Mouse (Mus musculus): ENCODE data around the gene Arnt. TPM values are rescaled to one million over a fixed set of nuclear protein-coding genes. Genes with fewer than 3 reads are reported as not detected.

The Arnt gene
- polyA plus RNA-seq, 1 experiment from 2014 or later: 28.6 TPM

DNA sequence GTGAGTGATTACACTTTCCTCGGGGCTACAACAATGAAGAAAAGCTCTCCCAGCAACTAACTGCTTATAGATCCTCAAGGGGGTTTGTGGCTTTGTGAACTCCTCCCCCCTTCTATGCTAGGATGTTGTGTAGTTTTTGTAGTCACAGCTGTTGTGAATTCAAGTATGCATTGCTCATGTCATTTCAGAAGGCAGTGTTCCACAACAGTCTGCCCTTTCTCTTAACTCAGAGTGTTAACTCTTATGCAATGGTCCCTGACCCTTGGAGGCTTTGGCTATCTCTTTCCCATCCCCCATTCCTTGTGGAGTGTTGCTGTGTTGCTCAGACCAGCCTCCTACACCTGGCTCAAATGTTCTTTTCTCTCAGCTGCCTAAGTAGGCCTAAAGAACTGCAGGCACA, 25.2 kb downstream of the Arnt start:
- Histone ChIP-seq H3K4me3 (no peak overlapping the region), H3K36me3 (peaks cover 60% of the 10 kb centered on the region), H3K27ac (replicated peaks) (no peak overlapping the region), H3K4me1 (peaks cover 8% of the 10 kb centered on the region), H3K9ac (no peak overlapping the region), H3K9me3 (no peaks in the 10 kb centered on the region), H3K27me3 (replicated peaks) (no peaks in the 10 kb centered on the region), H3K4me2 (no peak overlapping the region)
- 83% methylated on average over 1 of the region's 1 CpGs for WGBS
- no peak for ATAC-seq (ENCODE audit: extremely low read depth, insufficient number of reproducible peaks, low FRiP score, low TSS enrichment)

DNA sequence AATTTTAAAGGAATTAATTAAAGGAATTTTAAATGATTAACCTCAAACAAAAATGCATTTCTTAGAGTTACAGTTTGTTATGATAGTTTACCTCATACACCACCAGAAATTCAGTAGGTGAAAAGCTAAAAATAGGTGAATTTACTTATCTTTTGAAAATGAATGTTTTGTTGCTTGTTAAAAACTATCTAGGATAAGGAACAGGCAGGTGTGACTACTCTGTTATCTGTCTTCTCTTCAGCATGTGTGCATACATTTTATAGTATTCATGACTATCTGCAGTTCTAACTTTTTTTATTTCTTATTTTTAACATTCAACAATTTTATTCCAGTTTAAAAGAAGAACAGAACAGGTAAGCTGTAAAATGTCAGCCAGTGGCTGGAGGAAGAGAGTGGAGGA, 29.7 kb downstream of the Arnt start:
- Histone ChIP-seq H3K27ac (replicated peaks) (no peak overlapping the region), H3K9me3 (no peaks in the 10 kb centered on the region), H3K36me3 (peaks cover 66% of the 10 kb centered on the region), H3K9ac (no peak overlapping the region), H3K4me1 (no peaks in the 10 kb centered on the region), H3K27me3 (replicated peaks) (no peaks in the 10 kb centered on the region), H3K4me2 (no peak overlapping the region), H3K4me3 (no peak overlapping the region)
- ATAC-seq (ENCODE audit: extremely low read depth, insufficient number of reproducible peaks, low FRiP score, low TSS enrichment): no peak

DNA sequence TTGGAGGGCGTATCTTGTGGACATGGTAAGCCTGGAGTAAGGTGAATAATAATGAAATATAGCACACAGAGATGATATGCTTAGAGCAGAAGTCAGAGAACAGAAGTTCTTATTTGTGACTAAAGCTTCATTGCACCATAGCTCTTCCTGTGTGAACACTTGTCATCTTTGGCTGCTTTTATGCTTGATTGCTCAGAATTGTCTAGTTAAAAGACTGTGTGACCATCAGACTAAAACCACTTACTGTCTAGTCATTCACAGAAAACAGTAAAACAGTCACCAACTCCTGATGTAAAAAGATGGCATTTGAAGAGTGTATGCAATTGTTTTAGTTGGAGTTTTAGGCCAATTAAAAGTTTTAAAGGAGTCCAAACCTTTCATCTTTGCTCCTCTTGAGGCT, 44.8 kb downstream of the Arnt start:
- Histone ChIP-seq H3K27ac (replicated peaks) (no peak overlapping the region), H3K36me3 (peaks cover 89% of the 10 kb centered on the region), H3K9ac (no peak overlapping the region), H3K4me3 (no peak overlapping the region), H3K4me2 (no peak overlapping the region), H3K27me3 (replicated peaks) (no peaks in the 10 kb centered on the region), H3K9me3 (no peaks in the 10 kb centered on the region), H3K4me1 (no peaks in the 10 kb centered on the region)
- WGBS: 93% methylated on average over 1 of the region's 1 CpGs
- no peak for ATAC-seq (ENCODE audit: extremely low read depth, insufficient number of reproducible peaks, low FRiP score, low TSS enrichment)

DNA sequence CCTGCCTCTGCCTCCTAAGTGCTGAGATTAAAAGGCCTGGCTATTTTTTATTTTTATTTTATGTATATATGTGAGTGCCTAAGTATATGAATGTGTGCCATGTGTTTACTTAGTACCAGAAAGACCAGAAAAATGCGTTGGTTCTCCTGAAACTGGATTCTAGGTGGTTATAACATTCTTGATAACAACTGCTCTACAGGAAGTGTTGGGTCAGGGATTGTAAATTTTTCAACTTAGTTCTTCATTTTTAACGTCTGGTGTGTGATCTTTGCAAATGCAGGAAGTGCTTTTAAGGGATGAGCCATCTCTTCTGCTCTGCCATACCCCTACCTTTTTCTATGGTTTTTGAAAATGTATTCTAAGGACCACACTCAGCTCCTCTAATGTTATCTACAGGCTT, 52.2 kb downstream of the Arnt start:
- no peaks in the 10 kb centered on the region for H3K27me3 ChIP-seq (replicated peaks)
- 76% methylated on average over 2 of the region's 2 CpGs for WGBS
- no peak for ATAC-seq (ENCODE audit: extremely low read depth, insufficient number of reproducible peaks, low FRiP score, low TSS enrichment)
- H3K4me2 ChIP-seq: no peak overlapping the region
- no peak overlapping the region for H3K9ac ChIP-seq
- H3K27ac ChIP-seq (replicated peaks): no peak overlapping the region
- H3K9me3 ChIP-seq: no peaks in the 10 kb centered on the region
- no peaks in the 10 kb centered on the region for H3K4me1 ChIP-seq
- H3K4me3 ChIP-seq: no peak overlapping the region
- peaks cover 88% of the 10 kb centered on the region for H3K36me3 ChIP-seq

DNA sequence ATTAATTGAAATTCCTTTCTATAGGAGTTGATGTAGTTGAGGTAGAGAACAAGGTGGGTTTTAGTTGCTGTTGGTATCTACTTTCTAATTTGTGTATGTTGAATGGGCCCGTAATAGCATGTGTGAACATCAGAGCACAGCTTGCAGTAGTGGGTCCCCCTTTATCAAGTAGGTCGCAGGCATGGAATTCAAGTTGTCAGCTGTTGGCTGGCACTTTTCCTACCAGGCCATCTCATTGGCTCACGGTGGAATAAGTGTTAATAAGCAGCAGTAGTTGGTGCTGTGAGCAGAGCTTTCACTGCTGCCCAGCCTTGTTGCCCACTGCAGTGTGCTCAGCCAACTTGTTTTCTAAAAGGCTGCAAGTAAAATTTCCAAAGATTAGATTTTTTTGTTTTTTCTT, 54.5 kb downstream of the Arnt start:
- WGBS: 64% methylated on average over 3 of the region's 3 CpGs
- no peak overlapping the region for H3K9ac ChIP-seq
- no peaks in the 10 kb centered on the region for H3K27me3 ChIP-seq (replicated peaks)
- no peaks in the 10 kb centered on the region for H3K4me1 ChIP-seq
- H3K9me3 ChIP-seq: no peaks in the 10 kb centered on the region
- no peak overlapping the region for H3K4me2 ChIP-seq
- ATAC-seq (ENCODE audit: extremely low read depth, insufficient number of reproducible peaks, low FRiP score, low TSS enrichment): no peak
- no peak overlapping the region for H3K4me3 ChIP-seq
- H3K27ac ChIP-seq (replicated peaks): no peak overlapping the region
- peaks cover 92% of the 10 kb centered on the region for H3K36me3 ChIP-seq

DNA sequence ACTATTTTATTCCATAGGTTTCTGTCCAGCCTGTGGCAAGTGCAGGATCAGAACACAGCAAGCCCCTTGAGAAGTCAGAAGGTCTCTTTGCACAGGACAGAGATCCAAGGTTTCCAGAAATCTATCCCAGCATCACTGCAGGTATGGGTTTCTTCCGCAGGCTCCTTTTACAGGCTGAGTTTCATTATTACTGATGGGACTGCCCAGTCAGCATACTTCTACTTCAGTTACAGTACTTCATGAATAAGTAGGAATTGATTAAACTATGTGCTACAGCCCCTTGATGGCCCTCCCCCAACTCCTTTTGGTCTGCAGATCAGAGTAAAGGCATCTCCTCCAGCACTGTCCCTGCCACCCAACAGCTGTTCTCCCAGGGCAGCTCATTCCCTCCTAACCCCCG, 56.0 kb downstream of the Arnt start:
- no peak overlapping the region for H3K4me3 ChIP-seq
- H3K4me2 ChIP-seq: no peak overlapping the region
- H3K27me3 ChIP-seq (replicated peaks): no peaks in the 10 kb centered on the region
- no peak for ATAC-seq (ENCODE audit: extremely low read depth, insufficient number of reproducible peaks, low FRiP score, low TSS enrichment)
- H3K27ac ChIP-seq (replicated peaks): no peak overlapping the region
- H3K4me1 ChIP-seq: no peaks in the 10 kb centered on the region
- H3K9me3 ChIP-seq: no peaks in the 10 kb centered on the region
- 88% methylated on average over 2 of the region's 2 CpGs for WGBS
- peaks cover 96% of the 10 kb centered on the region for H3K36me3 ChIP-seq
- H3K9ac ChIP-seq: no peak overlapping the region

DNA sequence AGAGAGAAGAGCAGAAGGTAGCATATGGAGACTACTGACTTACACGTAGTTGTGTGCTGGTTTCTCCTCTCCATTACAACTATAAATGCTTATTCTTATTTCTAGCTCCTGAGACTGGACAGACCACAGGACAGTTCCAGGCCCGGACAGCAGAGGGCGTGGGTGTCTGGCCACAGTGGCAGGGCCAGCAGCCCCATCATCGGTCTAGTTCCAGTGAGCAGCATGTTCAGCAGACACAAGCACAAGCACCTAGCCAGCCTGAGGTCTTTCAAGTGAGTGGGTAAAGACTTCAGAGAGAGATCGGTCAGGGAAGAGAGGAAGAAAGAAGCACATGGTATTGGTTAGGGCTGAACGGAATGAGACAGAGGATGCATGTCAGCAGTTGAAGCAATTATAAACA, 60.2 kb downstream of the Arnt start:
- no peaks in the 10 kb centered on the region for H3K9me3 ChIP-seq
- H3K4me2 ChIP-seq: no peak overlapping the region
- no peak for ATAC-seq (ENCODE audit: extremely low read depth, insufficient number of reproducible peaks, low FRiP score, low TSS enrichment)
- peaks cover 13% of the 10 kb centered on the region for H3K4me1 ChIP-seq
- no peaks in the 10 kb centered on the region for H3K27me3 ChIP-seq (replicated peaks)
- H3K4me3 ChIP-seq: no peak overlapping the region
- H3K9ac ChIP-seq: no peak overlapping the region
- 55% methylated on average over 6 of the region's 6 CpGs for WGBS
- H3K27ac ChIP-seq (replicated peaks): no peak overlapping the region
- H3K36me3 ChIP-seq: peaks cover 78% of the 10 kb centered on the region

DNA sequence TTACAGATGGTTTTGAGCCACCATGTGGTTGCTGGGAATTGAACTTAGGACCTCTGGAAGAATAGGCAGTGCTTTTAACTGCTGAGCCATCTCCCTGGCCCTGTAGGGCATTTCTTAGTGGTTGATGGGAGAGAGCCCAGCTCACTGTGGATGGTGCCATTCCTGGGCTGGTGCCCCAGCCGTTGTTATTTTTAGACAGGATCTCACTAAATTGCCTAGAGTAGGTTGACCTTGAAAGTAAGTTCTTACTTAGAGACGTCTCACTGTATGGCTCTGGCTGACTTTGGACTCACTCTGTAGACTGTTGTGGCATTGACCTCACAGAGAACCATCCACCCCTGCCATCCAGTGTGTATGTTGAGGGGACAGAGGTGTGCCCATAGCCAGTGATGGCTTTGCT, 64.0 kb downstream of the Arnt start:
- WGBS: 56% methylated on average over 2 of the region's 2 CpGs
- ATAC-seq (ENCODE audit: extremely low read depth, insufficient number of reproducible peaks, low FRiP score, low TSS enrichment): no peak

DNA sequence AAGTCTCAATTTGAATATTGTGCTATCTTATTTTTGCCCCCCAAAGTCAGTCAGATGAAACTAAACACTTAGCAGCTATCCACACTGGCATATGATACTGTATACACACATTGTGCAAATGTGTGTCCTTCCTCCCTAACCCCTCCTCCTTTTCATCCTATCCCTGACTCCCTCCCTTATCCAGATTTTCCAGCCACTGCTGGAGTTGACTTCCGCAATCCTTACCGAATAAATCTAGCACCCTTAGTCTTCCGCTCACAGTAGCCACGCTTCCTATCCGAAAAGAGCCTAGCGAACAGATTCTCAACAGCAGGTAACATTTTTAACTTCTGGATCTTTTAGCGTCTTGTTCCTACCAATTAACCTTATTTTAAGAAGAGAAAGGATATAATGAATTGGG, 64.8 kb downstream of the Arnt start, which contains the start of gene Ctsk:
TSS of gene Ctsk (plus strand) at position 233 of the 400 bp plus-strand sequence.
- no peak for ATAC-seq (ENCODE audit: extremely low read depth, insufficient number of reproducible peaks, low FRiP score, low TSS enrichment)
- Histone ChIP-seq H3K4me3 (peak within 1 kb of the TSS; percentile 40), H3K4me2 (peak within 1 kb of the TSS; percentile 61), H3K36me3 (peaks cover 42% of the 10 kb centered on the region), H3K27ac (replicated peaks) (peak within 1 kb of the TSS; percentile 67), H3K9me3 (no peaks in the 10 kb centered on the region), H3K4me1 (peaks cover 23% of the 10 kb centered on the region), H3K27me3 (replicated peaks) (no peaks in the 10 kb centered on the region), H3K9ac (peak within 1 kb of the TSS; percentile 63)
- 55% methylated on average over 7 of the region's 7 CpGs for WGBS

More for the DNA sequence above, 64.0 kb downstream of the Arnt start:
- no peaks in the 10 kb centered on the region for H3K27me3 ChIP-seq (replicated peaks)
- H3K27ac ChIP-seq (replicated peaks): peak overlapping the region; percentile 67
- H3K4me3 ChIP-seq: no peak overlapping the region
- H3K9ac ChIP-seq: no peak overlapping the region
- peaks cover 44% of the 10 kb centered on the region for H3K36me3 ChIP-seq
- H3K9me3 ChIP-seq: no peaks in the 10 kb centered on the region
- no peak overlapping the region for H3K4me2 ChIP-seq
- H3K4me1 ChIP-seq: peaks cover 23% of the 10 kb centered on the region

DNA sequence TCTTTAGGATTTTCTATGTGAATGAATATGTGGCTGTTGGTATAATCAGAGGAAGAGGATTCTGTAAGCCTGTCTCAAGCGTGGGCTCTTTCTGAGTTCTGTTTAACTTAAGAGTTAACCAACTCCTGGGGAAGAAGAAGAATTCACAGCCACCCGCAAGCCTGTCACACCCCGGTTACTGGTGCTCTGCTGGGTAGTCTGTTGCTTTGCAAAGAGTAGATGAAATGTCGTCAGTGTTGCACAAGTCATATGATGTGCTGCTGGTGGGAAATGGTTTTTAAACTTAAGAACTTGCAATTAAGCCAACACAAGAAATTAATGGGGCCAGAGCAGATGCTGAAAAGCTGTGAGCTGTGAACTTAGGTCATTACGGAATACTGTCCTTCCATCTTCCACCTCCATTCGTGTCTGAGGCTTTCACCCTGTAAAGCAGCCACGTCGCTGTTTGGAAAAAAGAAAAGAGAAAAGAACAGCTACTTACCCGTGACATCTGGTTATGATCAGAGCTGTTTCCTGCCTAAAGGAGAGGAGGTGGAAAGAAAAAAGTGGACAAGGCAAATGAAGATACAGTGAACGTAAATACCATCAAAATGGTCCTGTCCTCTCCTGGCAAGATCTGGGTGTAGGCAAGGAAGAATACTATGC, 65.4 kb downstream of the Arnt start:
- peaks cover 36% of the 10 kb centered on the region for H3K36me3 ChIP-seq
- H3K4me3 ChIP-seq: peak overlapping the region; percentile 40
- H3K27me3 ChIP-seq (replicated peaks): no peaks in the 10 kb centered on the region
- peaks cover 23% of the 10 kb centered on the region for H3K4me1 ChIP-seq
- no peaks in the 10 kb centered on the region for H3K9me3 ChIP-seq
- 44% methylated on average over 10 of the region's 10 CpGs for WGBS
- no peak for ATAC-seq (ENCODE audit: extremely low read depth, insufficient number of reproducible peaks, low FRiP score, low TSS enrichment)
- H3K27ac ChIP-seq (replicated peaks): peak overlapping the region; percentile 67
- H3K9ac ChIP-seq: peak overlapping the region; percentile 63
- H3K4me2 ChIP-seq: peak overlapping the region; percentile 61

DNA sequence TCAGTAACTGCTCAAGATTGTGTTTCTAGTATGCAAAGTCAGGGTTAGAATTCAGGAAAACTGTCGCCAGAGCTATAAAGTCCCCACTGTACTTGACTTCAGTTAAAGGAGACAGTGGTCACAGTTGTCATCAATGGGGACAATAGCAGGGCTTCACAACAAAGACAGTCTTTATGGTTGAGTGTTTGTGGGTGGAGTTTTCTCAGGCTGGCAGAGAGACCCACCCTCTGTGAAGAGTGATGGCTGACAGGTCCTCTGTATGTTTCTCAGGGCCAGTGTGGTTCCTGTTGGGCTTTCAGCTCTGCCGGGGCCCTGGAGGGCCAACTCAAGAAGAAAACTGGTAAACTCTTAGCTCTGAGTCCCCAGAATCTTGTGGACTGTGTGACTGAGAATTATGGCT, 68.1 kb downstream of the Arnt start:
- Histone ChIP-seq H3K36me3 (peaks cover 20% of the 10 kb centered on the region), H3K9ac (no peak overlapping the region), H3K9me3 (no peaks in the 10 kb centered on the region), H3K27me3 (replicated peaks) (no peaks in the 10 kb centered on the region), H3K4me3 (no peak overlapping the region), H3K27ac (replicated peaks) (no peak overlapping the region), H3K4me1 (peaks cover 23% of the 10 kb centered on the region), H3K4me2 (no peak overlapping the region)
- WGBS: 69% methylated on average over 2 of the region's 2 CpGs
- ATAC-seq (ENCODE audit: extremely low read depth, insufficient number of reproducible peaks, low FRiP score, low TSS enrichment): no peak

DNA sequence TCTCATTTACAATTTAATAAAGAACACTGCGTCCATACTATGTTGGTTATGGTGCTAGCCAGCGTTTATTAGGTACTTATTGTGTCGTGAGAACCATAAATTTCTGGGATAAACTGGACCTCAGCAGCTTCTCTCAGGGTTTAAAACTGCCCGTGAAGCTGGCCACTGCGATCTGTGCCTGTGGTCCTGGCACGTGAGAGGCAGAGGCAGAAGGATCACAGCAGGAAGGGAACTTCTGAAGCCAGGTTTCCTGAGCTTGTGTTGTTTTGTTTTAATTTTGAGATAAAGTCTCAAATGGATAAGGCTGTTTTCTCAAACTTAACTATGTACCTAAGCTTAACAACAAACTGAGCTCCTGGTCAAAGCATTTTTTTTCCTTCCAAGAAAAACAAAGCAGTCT, 75.2 kb downstream of the Arnt start:
- peaks cover 20% of the 10 kb centered on the region for H3K36me3 ChIP-seq
- H3K9ac ChIP-seq: no peak overlapping the region
- 56% methylated on average over 6 of the region's 6 CpGs for WGBS
- ATAC-seq (ENCODE audit: extremely low read depth, insufficient number of reproducible peaks, low FRiP score, low TSS enrichment): no peak
- no peak overlapping the region for H3K4me2 ChIP-seq
- H3K4me3 ChIP-seq: no peak overlapping the region
- no peaks in the 10 kb centered on the region for H3K9me3 ChIP-seq
- no peaks in the 10 kb centered on the region for H3K27me3 ChIP-seq (replicated peaks)
- no peaks in the 10 kb centered on the region for H3K4me1 ChIP-seq
- no peak overlapping the region for H3K27ac ChIP-seq (replicated peaks)

Measured in heart, embryonic 13.5 days (tissue).